Mouse (Mus musculus) E14TG2a.4 (cell line): ENCODE data around the gene Gch1.

Source experiments
- CTCF ChIP-seq: conservative IDR thresholded peaks from 2 replicates; pipeline ENCODE4 v1.5.1; 2014; ENCODE audit warnings: low read length
- NANOG ChIP-seq: IDR thresholded peaks from 2 replicates; pipeline ENCODE4 v1.6.1; 2014; ENCODE audit warnings: borderline replicate concordance, low read length, mixed read lengths

- TF ChIP-seq CTCF (no peak), NANOG (no peak)
These were observed 24.1 kb upstream of the Gch1 start for GRCm38 (mm10) chr14:47213305-47213704.
